Mouse (Mus musculus): Measurements from ENCODE around the gene Ivns1abp. TPM values are rescaled to one million over a fixed set of nuclear protein-coding genes. Genes with fewer than 3 reads are reported as not detected.

Gene Ivns1abp
- polyA plus RNA-seq (2014; fragmentation: Illumina TruSeq; extraction: RNeasy Lipid Tissue Mini Kit (QIAGEN cat#74804); ENCODE audit: low read depth, low replicate concordance) = 1,195 TPM

DNA sequence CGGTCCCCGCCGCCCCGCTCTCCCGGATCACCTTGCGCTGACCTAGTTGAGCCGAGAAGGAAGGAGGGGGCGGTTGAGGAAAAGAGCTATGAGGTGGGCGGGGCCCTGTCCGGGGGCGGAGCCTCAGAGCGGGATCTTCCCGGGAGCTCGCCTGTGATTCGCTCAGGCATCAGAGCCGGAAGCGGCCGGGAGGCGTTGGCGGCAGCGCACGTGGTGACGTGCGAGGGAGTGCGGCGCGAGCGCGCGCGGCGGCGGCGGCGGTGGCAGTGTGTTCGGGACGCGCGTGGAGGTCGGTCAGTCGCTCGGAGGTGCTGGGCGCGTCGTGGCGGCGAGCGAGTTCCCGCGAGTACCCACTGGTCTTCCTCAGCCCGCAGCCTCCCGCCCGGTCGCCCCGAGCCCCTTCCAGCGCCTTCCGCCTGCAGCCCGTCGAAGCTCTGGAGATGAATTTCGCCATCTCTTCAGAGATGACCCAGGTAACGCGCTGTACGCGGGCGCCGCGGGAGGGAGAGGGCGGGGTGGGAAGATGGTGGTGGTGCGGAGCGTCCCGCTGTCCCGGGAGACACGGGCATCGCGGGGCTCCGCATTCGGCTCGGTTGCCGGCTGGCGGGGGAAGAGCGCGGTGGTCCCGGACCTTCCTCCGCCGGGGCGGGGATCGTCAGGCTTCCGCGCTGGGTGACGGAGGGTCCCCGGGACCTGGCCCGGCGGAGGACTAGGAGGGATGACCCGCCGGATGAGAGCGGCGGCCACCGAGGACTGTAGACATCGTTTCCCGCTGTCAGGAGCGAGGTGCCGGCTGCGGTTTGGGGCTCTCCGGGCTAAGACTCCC, at the start of gene Ivns1abp:
Gene Ivns1abp, plus strand, starts transcription at position 195 of the 826 bp plus-strand sequence.

Other genes starting within 250 kb of the Ivns1abp start
- 2.0 TPM for gene Gm47985, start 161.9 kb upstream of the Ivns1abp start, polyA plus RNA-seq (2014; fragmentation: Illumina TruSeq; extraction: RNeasy Lipid Tissue Mini Kit (QIAGEN cat#74804); ENCODE audit: low read depth, low replicate concordance)
- not detected for gene Gm8947, start 152.1 kb upstream of the Ivns1abp start, polyA plus RNA-seq (2014; fragmentation: Illumina TruSeq; extraction: RNeasy Lipid Tissue Mini Kit (QIAGEN cat#74804); ENCODE audit: low read depth, low replicate concordance)
- not detected for gene Gm47995, start 146.0 kb upstream of the Ivns1abp start, polyA plus RNA-seq (2014; fragmentation: Illumina TruSeq; extraction: RNeasy Lipid Tissue Mini Kit (QIAGEN cat#74804); ENCODE audit: low read depth, low replicate concordance)
- not detected for gene 3110040M04Rik, start 140.4 kb upstream of the Ivns1abp start, polyA plus RNA-seq (2014; fragmentation: Illumina TruSeq; extraction: RNeasy Lipid Tissue Mini Kit (QIAGEN cat#74804); ENCODE audit: low read depth, low replicate concordance)
- not detected for gene Gm47996, start 134.3 kb upstream of the Ivns1abp start, polyA plus RNA-seq (2014; fragmentation: Illumina TruSeq; extraction: RNeasy Lipid Tissue Mini Kit (QIAGEN cat#74804); ENCODE audit: low read depth, low replicate concordance)
- 5.2 TPM for gene Swt1, start 84.0 kb downstream of the Ivns1abp start, polyA plus RNA-seq (2014; fragmentation: Illumina TruSeq; extraction: RNeasy Lipid Tissue Mini Kit (QIAGEN cat#74804); ENCODE audit: low read depth, low replicate concordance)
- gene Trmt1l, start 84.1 kb downstream of the Ivns1abp start, polyA plus RNA-seq (2014; fragmentation: Illumina TruSeq; extraction: RNeasy Lipid Tissue Mini Kit (QIAGEN cat#74804); ENCODE audit: low read depth, low replicate concordance) = 24.7 TPM
- gene Rnf2, start 156.5 kb downstream of the Ivns1abp start, polyA plus RNA-seq (2014; fragmentation: Illumina TruSeq; extraction: RNeasy Lipid Tissue Mini Kit (QIAGEN cat#74804); ENCODE audit: low read depth, low replicate concordance) = 16.9 TPM
- gene Fam129a, start 226.7 kb downstream of the Ivns1abp start, polyA plus RNA-seq (2014; fragmentation: Illumina TruSeq; extraction: RNeasy Lipid Tissue Mini Kit (QIAGEN cat#74804); ENCODE audit: low read depth, low replicate concordance) = 10.2 TPM

Data from heart, adult 10 weeks (tissue).